Mouse (Mus musculus) liver, embryonic 14.5 days (tissue): ENCODE results near the gene Lsp1.

ENCODE experiments used
- CTCF ChIP-seq: IDR thresholded peaks from 2 replicates; pipeline ENCODE4 v1.5.1; 2016; ENCODE audit warnings: antibody characterized with exemption, low read depth, control low read depth
- EP300 ChIP-seq: IDR thresholded peaks from 2 replicates; pipeline ENCODE4 v1.6.1; 2016; ENCODE audit warnings: antibody characterized with exemption, low read depth

DNA sequence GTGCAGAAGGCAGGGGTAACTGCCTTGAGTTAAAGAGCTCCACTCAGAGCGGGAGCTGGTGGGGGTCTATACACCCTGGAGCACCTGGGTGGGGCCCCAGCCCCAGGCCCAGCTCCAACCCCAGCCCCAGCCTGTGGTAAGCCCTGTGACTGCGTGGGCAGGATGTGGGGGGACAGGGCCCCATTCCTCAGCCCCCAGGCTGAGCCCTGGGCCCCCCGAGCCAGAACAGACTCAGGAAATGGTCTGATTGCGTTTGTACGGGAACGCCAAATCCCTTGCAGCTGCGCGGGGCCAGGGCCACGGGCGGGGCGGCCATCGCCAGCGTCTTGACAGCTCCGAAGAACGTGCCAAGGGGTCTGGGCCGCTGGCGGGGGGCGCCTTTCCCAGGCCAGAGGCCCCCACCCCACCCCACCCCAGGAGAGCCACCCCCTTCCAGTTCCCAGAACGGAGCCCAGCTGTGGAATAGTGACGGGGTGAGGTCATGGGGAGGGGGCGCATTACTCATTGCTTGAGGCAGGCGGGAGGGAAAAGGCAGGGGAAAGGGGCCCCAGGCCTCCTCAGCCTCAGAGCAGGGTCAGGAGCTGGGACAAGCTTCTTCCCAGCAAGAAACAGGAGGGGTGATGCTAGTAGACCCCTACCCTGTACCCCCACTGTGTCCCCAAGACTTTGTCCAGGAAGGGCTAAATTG lies 21.1 kb downstream of the Lsp1 start:
- TF ChIP-seq CTCF (no peak), EP300 (no peak)
